Mouse (Mus musculus) cortical plate, adult 2 months (tissue): ENCODE results near the gene Med31. TPM values are rescaled to one million over a fixed set of nuclear protein-coding genes. Genes with fewer than 3 reads are reported as not detected.

ENCODE experiments used
- H3K27ac ChIP-seq: fragments of 200-500 bp; 2 replicates; pipeline ENCODE4 v1.5.1; 2012; ENCODE audit warnings: low read length, control low read depth, inconsistent platforms; ENCODE audit not compliant: insufficient read depth
- H3K4me1 ChIP-seq: fragments of 200-500 bp; 2 replicates; pipeline ENCODE4 v1.6.1; 2011; ENCODE audit warnings: low read length; ENCODE audit not compliant: control insufficient read depth, insufficient read depth
- H3K4me3 ChIP-seq: fragments of 200-500 bp; 2 replicates; pipeline ENCODE4 v1.5.1; 2011; ENCODE audit warnings: mild to moderate bottlenecking, low read length, control low read depth; ENCODE audit not compliant: insufficient read depth
- CTCF ChIP-seq: fragments of 200-500 bp; IDR thresholded peaks from 2 replicates; pipeline ENCODE4 v1.5.1; 2011; ENCODE audit warnings: mild to moderate bottlenecking, control low read depth, low read length; ENCODE audit not compliant: insufficient read depth; ENCODE audit errors: extremely low read depth
- POLR2A ChIP-seq: fragments of 200-500 bp; IDR thresholded peaks from 2 replicates; pipeline ENCODE4 v1.6.1; 2011; ENCODE audit warnings: mild to moderate bottlenecking, low read length, control low read depth; ENCODE audit not compliant: insufficient read depth; ENCODE audit errors: extremely low read depth
- polyA plus RNA-seq: library from polyadenylated mRNA; depleted of rRNA; stranded (reverse); fragments of >200 nt; gene quantifications from 2 replicates; pipeline ENCODE4 v1.2.3, GENCODE M21; 2012

The Med31 gene
- polyA plus RNA-seq, 1 experiment = 25.8 TPM

GRCm38 (mm10) chr11:72205256-72205655, 10.1 kb downstream of the Med31 start:
- H3K4me1 ChIP-seq = peaks cover 4% of the 10 kb centered on the region
- H3K4me3 ChIP-seq = peak overlapping the region; percentile 90
- TF ChIP-seq CTCF (no peak), POLR2A (no peak)
- H3K27ac ChIP-seq = peak overlapping the region; percentile 6; the same call in 1 of the 2 replicates

DNA sequence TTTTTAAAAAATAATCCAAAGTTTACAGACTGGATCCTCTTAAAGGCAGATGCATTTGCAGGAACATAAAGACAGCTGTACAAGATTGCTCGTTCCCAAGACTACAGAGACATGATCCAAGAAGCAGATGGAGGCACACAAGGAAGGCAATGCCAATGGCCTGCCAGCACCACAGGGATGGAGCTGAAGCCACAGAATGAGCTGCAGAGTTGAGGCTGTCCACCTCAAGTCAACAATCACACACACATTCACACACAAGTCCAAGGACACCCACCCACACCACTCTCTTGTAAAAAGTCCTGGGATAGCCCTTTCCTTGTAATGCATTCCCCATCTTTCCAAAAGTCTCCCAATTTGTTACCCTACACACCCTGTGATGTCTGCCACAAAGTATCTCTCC, 12.0 kb downstream of the Med31 start:
- H3K27ac ChIP-seq = no peak overlapping the region

DNA sequence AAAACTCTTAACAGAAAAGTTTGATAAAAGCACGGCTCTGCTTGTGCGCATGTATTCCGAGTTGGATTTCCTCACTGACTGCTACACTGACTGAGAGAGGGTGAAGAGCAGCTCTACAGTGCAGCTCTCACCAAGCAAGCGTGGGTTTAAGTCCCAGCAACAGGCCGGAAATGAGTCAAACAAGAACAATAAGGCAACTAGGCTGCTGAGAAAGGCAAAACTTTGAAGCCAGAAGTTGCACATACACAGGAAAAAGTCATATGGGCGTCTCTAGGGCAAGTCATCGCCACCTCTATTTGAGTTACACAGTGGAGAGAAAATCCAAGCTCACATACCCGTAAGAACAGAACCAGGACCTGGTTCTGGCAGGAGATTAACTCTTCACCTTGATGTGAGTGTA, 18.9 kb downstream of the Med31 start:
- TF ChIP-seq POLR2A (no peak), CTCF (no peak)
- no peaks in the 10 kb centered on the region; the same call in 1 of the 2 replicates for H3K4me1 ChIP-seq
- H3K27ac ChIP-seq = no peak overlapping the region
- H3K4me3 ChIP-seq = no peak overlapping the region

More for the DNA sequence above, 12.0 kb downstream of the Med31 start:
- peaks cover 4% of the 10 kb centered on the region for H3K4me1 ChIP-seq
- TF ChIP-seq CTCF (no peak), POLR2A (no peak)
- H3K4me3 ChIP-seq = no peak overlapping the region

- Histone ChIP-seq H3K4me1 (no peaks in the 10 kb centered on the region; the same call in 1 of the 2 replicates), H3K4me3 (no peak overlapping the region), H3K27ac (no peak overlapping the region)
- TF ChIP-seq CTCF = no peak
- no peak for TF ChIP-seq POLR2A
Measured at GRCm38 (mm10) chr11:72194259-72194658, 21.1 kb downstream of the Med31 start.

- no peak for TF ChIP-seq POLR2A
- no peak for TF ChIP-seq CTCF
Measured at GRCm38 (mm10) chr11:72190857-72191256, 24.5 kb downstream of the Med31 start.

DNA sequence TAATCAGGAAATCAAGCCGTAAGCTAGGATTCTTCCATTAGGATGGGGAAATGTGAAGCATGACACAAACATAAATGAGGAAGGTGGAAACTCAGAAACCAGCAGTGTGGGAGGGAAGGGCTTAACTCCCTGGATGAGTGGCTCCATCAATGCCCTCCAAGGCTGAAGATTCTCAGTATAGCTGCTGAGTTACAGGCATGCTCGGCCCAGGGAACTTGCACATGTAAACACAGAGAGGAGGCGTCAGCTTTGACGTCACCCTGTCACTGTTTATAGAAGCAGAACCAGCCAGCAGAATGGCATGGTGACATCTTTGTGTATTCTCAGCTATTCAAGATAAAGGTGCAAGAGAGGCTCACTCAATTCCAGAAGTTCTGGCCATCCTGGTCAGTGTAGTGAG, 31.1 kb downstream of the Med31 start:
- TF ChIP-seq CTCF = no peak
- no peak for TF ChIP-seq POLR2A
- Histone ChIP-seq H3K4me1 (peaks cover 4% of the 10 kb centered on the region), H3K4me3 (no peak overlapping the region), H3K27ac (no peak overlapping the region)

More at GRCm38 (mm10) chr11:72190857-72191256, 24.5 kb downstream of the Med31 start:
- Histone ChIP-seq H3K27ac (no peak overlapping the region), H3K4me1 (no peaks in the 10 kb centered on the region), H3K4me3 (no peak overlapping the region)

- Histone ChIP-seq H3K4me1 (peaks cover 6% of the 10 kb centered on the region), H3K27ac (no peak overlapping the region), H3K4me3 (no peak overlapping the region)
- no peak for TF ChIP-seq POLR2A
- no peak for TF ChIP-seq CTCF
Measured at GRCm38 (mm10) chr11:72181136-72181535, 34.3 kb downstream of the Med31 start.

- Histone ChIP-seq H3K27ac (no peak overlapping the region), H3K4me1 (peaks cover 6% of the 10 kb centered on the region)
- no peak for TF ChIP-seq CTCF
- TF ChIP-seq POLR2A = no peak
Measured at GRCm38 (mm10) chr11:72180556-72180955, 34.8 kb downstream of the Med31 start.

DNA sequence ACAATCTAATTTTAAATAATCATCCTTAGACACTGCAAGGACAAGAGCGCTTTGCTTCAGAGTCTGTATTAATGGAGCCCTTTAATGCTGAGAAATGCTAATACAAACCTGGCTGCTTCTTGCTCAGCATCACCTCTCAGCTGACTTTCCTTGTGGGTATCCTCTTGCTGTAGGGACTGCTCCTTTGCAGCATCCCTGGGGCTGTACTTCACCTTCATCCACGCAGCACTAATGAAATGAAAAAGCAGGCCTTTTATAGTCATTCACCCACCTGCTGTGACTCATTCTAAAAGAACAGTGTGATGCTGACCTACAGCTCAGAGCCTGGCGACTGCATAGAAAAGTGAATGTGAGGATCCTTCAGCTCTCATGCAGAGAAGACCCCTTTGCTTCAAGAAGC, 38.8 kb downstream of the Med31 start:
- H3K4me3 ChIP-seq = no peak overlapping the region
- no peak for TF ChIP-seq POLR2A
- TF ChIP-seq CTCF = no peak
- H3K27ac ChIP-seq = no peak overlapping the region
- peaks cover 2% of the 10 kb centered on the region for H3K4me1 ChIP-seq

More at GRCm38 (mm10) chr11:72180556-72180955, 34.8 kb downstream of the Med31 start:
- H3K4me3 ChIP-seq = no peak overlapping the region

- no peak for TF ChIP-seq CTCF
- no peak for TF ChIP-seq POLR2A
- Histone ChIP-seq H3K4me1 (peaks cover 2% of the 10 kb centered on the region), H3K4me3 (no peak overlapping the region), H3K27ac (no peak overlapping the region)
Measured at GRCm38 (mm10) chr11:72175966-72176365, 39.4 kb downstream of the Med31 start.
